Mouse (Mus musculus): ENCODE measurements around the gene Tes.

DNA sequence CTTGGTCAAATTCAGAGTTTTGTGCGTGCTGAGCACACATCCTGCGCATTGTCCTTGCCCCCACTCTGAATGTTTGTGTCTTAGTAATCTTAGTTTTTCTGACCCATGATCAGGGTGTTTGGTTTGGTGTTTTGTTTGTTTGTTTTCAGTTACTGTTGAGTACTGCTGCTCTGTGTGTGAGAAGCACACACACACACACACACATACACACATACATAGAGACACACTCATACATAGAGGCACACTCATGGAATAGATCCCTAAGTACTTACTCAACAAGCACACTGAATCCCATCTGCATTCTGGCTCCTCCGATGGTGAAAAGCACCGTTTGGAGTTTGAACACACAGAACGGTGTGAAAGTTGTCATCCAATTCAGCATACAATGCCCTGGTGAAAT lies 41.5 kb downstream of the Tes start:
- no peak for TF ChIP-seq POLR2A (IDR thresholded peaks at IDR 0.05; ENCODE audit: control insufficient read depth, extremely low read depth, insufficient read depth, low read length, poor library complexity)
- no peak for TF ChIP-seq CTCF (IDR thresholded peaks at IDR 0.05; ENCODE audit: borderline replicate concordance, control insufficient read depth, extremely low read depth, insufficient read depth, low read length, poor library complexity)

Data from thymus, adult 2 months (tissue).